Mouse (Mus musculus) heart, adult 2 months (tissue): ENCODE data around the gene Trappc2l.

Experiments used
- CTCF ChIP-seq: fragments of 200-600 bp; IDR thresholded peaks from 2 replicates; pipeline ENCODE4 v1.8.1; 2022; ENCODE audit warnings: antibody characterized with exemption, mild to moderate bottlenecking, moderate library complexity
- EP300 ChIP-seq: fragments of 200-500 bp; IDR thresholded peaks from 2 replicates; pipeline ENCODE4 v1.6.1; 2011; ENCODE audit warnings: low read depth, low read length, control low read depth; ENCODE audit not compliant: insufficient read depth
- POLR2A ChIP-seq: fragments of 200-500 bp; IDR thresholded peaks from 2 replicates; pipeline ENCODE4 v1.6.1; 2011; ENCODE audit warnings: mild to moderate bottlenecking, low read depth, low read length, control low read depth; ENCODE audit not compliant: insufficient read depth

- TF ChIP-seq CTCF (no peak), POLR2A (no peak), EP300 (no peak)
Measured at GRCm38 (mm10) chr8:122626896-122627295, 15.5 kb downstream of the Trappc2l start.
